28 mouse cellular contexts compared by ENCODE assay signal in the genomic region with DNA sequence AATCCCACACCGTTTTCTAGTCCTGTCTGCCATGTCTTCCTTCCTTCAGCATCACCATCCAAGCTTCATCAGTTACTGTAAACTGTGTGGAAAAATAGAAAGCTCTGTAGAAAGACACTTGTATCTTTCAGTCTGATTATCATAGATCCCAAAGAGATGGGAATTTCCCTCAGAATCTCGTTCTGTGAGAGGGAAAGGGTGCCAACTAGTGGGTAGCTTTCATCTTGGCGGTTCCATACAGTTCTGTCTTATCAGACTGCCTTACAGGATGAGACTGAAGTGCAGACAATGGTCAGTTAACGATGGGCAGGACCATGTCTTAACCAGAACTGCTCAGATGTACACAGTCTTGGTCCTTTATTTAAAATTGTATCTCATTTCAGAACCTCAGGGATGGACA.
DNase-seq lines count a peak whose midpoint lies in the region; ATAC-seq and TF ChIP-seq lines count a peak whose summit lies in the region.
"Had no signal": no experiment of that assay in that cellular context is flagged by ENCODE, and none has a peak within 500 bp of the region (broad histone marks: within the 10 kb centered on the region; RNA-seq: fewer than 3 reads in every experiment).

No protein-coding gene starts in this region.

- H3K4me1 ChIP-seq in hindbrain, postnatal 0 days (ENCODE audit: insufficient read depth, low read length) = no peaks in the 10 kb centered on the region
- 0 out of 2 replicates have a peak, but pooled peaks cover 5% of the 10 kb centered on the region for H3K4me1 ChIP-seq in hindbrain, embryonic 12.5 days
- H3K4me1 ChIP-seq in liver, postnatal 0 days (ENCODE audit: insufficient read depth) = peaks cover 4% of the 10 kb centered on the region; the same call in 1 of the 2 replicates
- H3K4me1 ChIP-seq in stomach, postnatal 0 days (replicated peaks; ENCODE audit: control insufficient read depth, insufficient read depth) = no peaks in the 10 kb centered on the region
- H3K4me1 ChIP-seq: limb, embryonic 12.5 days had no signal

- no peak overlapping the region for H3K4me3 ChIP-seq in hindbrain, postnatal 0 days (ENCODE audit: low read length)
- H3K4me3 ChIP-seq in hindbrain, embryonic 12.5 days = no peak overlapping the region
- H3K4me3 ChIP-seq in liver, postnatal 0 days (ENCODE audit: low read depth, low read length) = no peak overlapping the region
- no peak overlapping the region for H3K4me3 ChIP-seq in stomach, postnatal 0 days (ENCODE audit: low read depth, low read length)
- H3K4me3 ChIP-seq: embryonic facial prominence, embryonic 12.5 days; hindbrain, embryonic 13.5 days; kidney, embryonic 15.5 days; limb, embryonic 12.5 days; neural tube, embryonic 13.5 days had no signal

- no peak for TF ChIP-seq EP300 in liver, postnatal 0 days (IDR thresholded peaks at IDR 0.05; ENCODE audit: low read depth)
- TF ChIP-seq EP300 in stomach, postnatal 0 days (optimal IDR thresholded peaks at IDR 0.05) = no peak

- peak; percentile 46 for TF ChIP-seq CTCF in hindbrain, postnatal 0 days (IDR thresholded peaks at IDR 0.05; ENCODE audit: low read depth)
- TF ChIP-seq CTCF in liver, postnatal 0 days (IDR thresholded peaks at IDR 0.05; ENCODE audit: low read depth) = 0 out of 2 replicates have a peak, but pooled peaks have one; percentile 16
- peak; percentile 29 for TF ChIP-seq CTCF in stomach, postnatal 0 days (IDR thresholded peaks at IDR 0.05; ENCODE audit: low read depth)

- no peak overlapping the region for H3K4me2 ChIP-seq in hindbrain, postnatal 0 days (ENCODE audit: low read depth, low read length)
- H3K4me2 ChIP-seq in hindbrain, embryonic 12.5 days (replicated peaks) = no peak overlapping the region
- no peak overlapping the region for H3K4me2 ChIP-seq in liver, postnatal 0 days (ENCODE audit: low read depth, low read length)
- no peak overlapping the region for H3K4me2 ChIP-seq in stomach, postnatal 0 days (replicated peaks; ENCODE audit: low read depth)
- H3K4me2 ChIP-seq: embryonic facial prominence, embryonic 12.5 days; heart, embryonic 11.5 days; hindbrain, embryonic 13.5 days; kidney, embryonic 15.5 days; limb, embryonic 12.5 days; liver, embryonic 11.5 days; midbrain, embryonic 11.5 days; neural tube, embryonic 13.5 days had no signal

- H3K9ac ChIP-seq in hindbrain, postnatal 0 days (replicated peaks; ENCODE audit: low read length) = no peak overlapping the region
- no peak overlapping the region for H3K9ac ChIP-seq in hindbrain, embryonic 12.5 days
- H3K9ac ChIP-seq in liver, postnatal 0 days (replicated peaks) = no peak overlapping the region
- no peak overlapping the region for H3K9ac ChIP-seq in stomach, postnatal 0 days (ENCODE audit: low read length)
- H3K9ac ChIP-seq: embryonic facial prominence, embryonic 12.5 days; hindbrain, embryonic 13.5 days; kidney, embryonic 15.5 days; limb, embryonic 12.5 days; neural tube, embryonic 13.5 days had no signal

- H3K36me3 ChIP-seq in hindbrain, postnatal 0 days (ENCODE audit: insufficient read depth, low read length) = no peaks in the 10 kb centered on the region
- H3K36me3 ChIP-seq in hindbrain, embryonic 12.5 days = no peaks in the 10 kb centered on the region
- no peaks in the 10 kb centered on the region for H3K36me3 ChIP-seq in liver, postnatal 0 days (replicated peaks; ENCODE audit: insufficient read depth, low read length)
- H3K36me3 ChIP-seq in stomach, postnatal 0 days (ENCODE audit: control insufficient read depth, insufficient read depth, low read length) = no peaks in the 10 kb centered on the region
- H3K36me3 ChIP-seq: embryonic facial prominence, embryonic 12.5 days; hindbrain, embryonic 13.5 days; kidney, embryonic 15.5 days; limb, embryonic 12.5 days; neural tube, embryonic 13.5 days had no signal

- WGBS in hindbrain, postnatal 0 days = 70% methylated on average over 4 of the region's 4 CpGs
- WGBS in hindbrain, embryonic 12.5 days = 81% methylated on average over 4 of the region's 4 CpGs
- 65% methylated on average over 4 of the region's 4 CpGs for WGBS in liver, postnatal 0 days (ENCODE audit: insufficient replicate concordance)
- 72% methylated on average over 4 of the region's 4 CpGs for WGBS in stomach, postnatal 0 days

- DNase-seq in hindbrain, postnatal 0 days (ENCODE audit: low spot score) = peak; percentile 46
- no peak for DNase-seq in liver, postnatal 0 days
- no peak for DNase-seq in liver
- peak; percentile 59 for DNase-seq in brain, adult 2 months (ENCODE audit: low read depth, low spot score)
- no peak for DNase-seq in stomach, postnatal 0 days (ENCODE audit: low spot score)
- no peak for DNase-seq in heart, adult 9 months (ENCODE audit: low spot score in 2 of 2)
- DNase-seq: adrenal gland, postnatal 25 days; cerebellum, adult 8-10 months; cerebellum, postnatal 25 days; embryo, embryonic 11 days; gastrocnemius, postnatal 25 days; heart, adult 11 months; heart, postnatal 36 days; kidney, adult 18-20 months; kidney, postnatal 4 days; right cerebral cortex, postnatal 4 days; thymus, adult 2 months; thymus, postnatal 4 days had no signal

- no peak for ATAC-seq in hindbrain, postnatal 0 days
- no peak for ATAC-seq in hindbrain, embryonic 12.5 days (ENCODE audit: low FRiP score)
- ATAC-seq in liver, postnatal 0 days = no peak
- no peak for ATAC-seq in stomach, postnatal 0 days (ENCODE audit: low FRiP score, low TSS enrichment)
- ATAC-seq: CD4-positive, CD25-positive, alpha-beta regulatory T cell, adult 4 months had no signal

- H3K27ac ChIP-seq in hindbrain, postnatal 0 days = no peak overlapping the region
- no peak overlapping the region for H3K27ac ChIP-seq in hindbrain, embryonic 12.5 days
- H3K27ac ChIP-seq in liver, postnatal 0 days (ENCODE audit: low read depth) = no peak overlapping the region
- no peak overlapping the region for H3K27ac ChIP-seq in stomach, postnatal 0 days (replicated peaks)
- H3K27ac ChIP-seq: embryonic facial prominence, embryonic 12.5 days; hindbrain, embryonic 13.5 days; kidney, embryonic 15.5 days; limb, embryonic 12.5 days; neural tube, embryonic 13.5 days had no signal

- no peaks in the 10 kb centered on the region for H3K9me3 ChIP-seq in hindbrain, postnatal 0 days (ENCODE audit: low read length)
- no peaks in the 10 kb centered on the region for H3K9me3 ChIP-seq in hindbrain, embryonic 12.5 days (replicated peaks)
- H3K9me3 ChIP-seq in liver, postnatal 0 days (ENCODE audit: low read length) = no peaks in the 10 kb centered on the region
- no peaks in the 10 kb centered on the region for H3K9me3 ChIP-seq in stomach, postnatal 0 days (ENCODE audit: control insufficient read depth, low read length)
- H3K9me3 ChIP-seq: embryonic facial prominence, embryonic 12.5 days; hindbrain, embryonic 13.5 days; kidney, embryonic 15.5 days; limb, embryonic 12.5 days had no signal

- H3K27me3 ChIP-seq in hindbrain, postnatal 0 days (ENCODE audit: insufficient read depth, low read length) = no peaks in the 10 kb centered on the region
- H3K27me3 ChIP-seq in hindbrain, embryonic 12.5 days = no peaks in the 10 kb centered on the region
- H3K27me3 ChIP-seq in liver, postnatal 0 days (ENCODE audit: insufficient read depth, low read length) = no peaks in the 10 kb centered on the region
- no peaks in the 10 kb centered on the region for H3K27me3 ChIP-seq in stomach, postnatal 0 days (ENCODE audit: control insufficient read depth, insufficient read depth, low read length)
- H3K27me3 ChIP-seq: embryonic facial prominence, embryonic 12.5 days; kidney, embryonic 15.5 days; limb, embryonic 12.5 days; neural tube, embryonic 13.5 days had no signal

Comparison
In these comparisons a context has a peak if more than half of its experiments do, and no peak if none do; other contexts are left out.
1. DNase-seq: peak in hindbrain, postnatal 0 days (single experiment) and brain, adult 2 months (single experiment); none in liver, postnatal 0 days (single experiment), liver (single experiment), stomach, postnatal 0 days (single experiment) and heart, adult 9 months (0 of 2).
2. Peak in every context shown above with its lines, with median percentiles within 50 percentile points of each other: CTCF ChIP-seq.